In the genomic region with DNA sequence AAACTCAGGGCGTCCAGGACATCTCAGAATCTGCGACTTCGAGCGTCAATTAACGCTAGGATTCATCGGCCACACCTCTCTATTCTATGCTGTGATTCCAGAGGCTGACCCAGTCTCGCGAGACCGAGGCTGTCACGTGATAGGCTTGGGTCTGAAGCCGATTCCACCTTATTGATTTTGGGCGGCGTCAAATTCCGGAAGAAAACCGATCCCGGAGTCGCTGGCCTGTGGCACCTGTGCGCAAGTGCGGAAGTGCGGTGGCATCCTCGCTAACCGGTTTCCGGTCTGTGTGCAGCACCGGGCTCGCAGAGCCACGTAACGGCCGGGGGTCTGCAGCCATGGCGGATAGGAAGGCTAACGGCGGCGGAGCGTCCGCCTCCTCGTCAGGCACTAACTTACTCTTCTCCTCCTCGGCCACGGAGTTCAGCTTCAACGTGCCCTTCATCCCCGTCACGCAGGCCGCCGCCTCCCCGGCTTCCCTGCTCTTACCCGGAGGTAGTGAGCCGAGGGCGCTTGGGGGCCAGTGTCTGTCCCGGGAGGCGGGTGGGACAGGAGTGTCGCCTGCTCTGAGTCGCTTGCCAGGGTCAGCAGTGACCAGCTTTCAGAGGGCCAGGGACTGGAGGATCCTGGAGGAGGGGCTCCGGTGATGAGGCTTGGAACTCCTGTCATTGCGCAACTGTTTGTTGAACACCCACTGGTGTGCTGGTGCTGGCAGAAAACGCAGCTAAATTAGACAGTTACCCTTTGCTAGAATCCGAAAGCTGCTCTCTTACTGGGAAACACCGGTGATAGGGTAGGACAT, we compare ENCODE assay signal across 1 mouse cellular context.
TF ChIP-seq lines count a peak whose summit lies in the region.

Gene Sec23ip, plus strand, starts transcription at position 260 of the 802 bp plus-strand sequence.

TF ChIP-seq in CH12.LX, 34 proteins besides CTCF, POLR2A, EP300 and RAD21 (continued from another document):
- TF ChIP-seq ZKSCAN1 (IDR thresholded peaks at IDR 0.05; ENCODE audit: borderline replicate concordance, low read depth, low read length) (no peak), MXI1 (IDR thresholded peaks at IDR 0.05; ENCODE audit: low read depth, low read length) (peak; percentile 36; the same call in 1 of the 2 replicates), PAX5 (IDR thresholded peaks at IDR 0.05; ENCODE audit: low read length) (no peak), ZNF384 (IDR thresholded peaks at IDR 0.05; ENCODE audit: low read depth, low read length) (no peak), MAFK (IDR thresholded peaks at IDR 0.05; ENCODE audit: insufficient replicate concordance, low read length) (no peak), TCF12 (IDR thresholded peaks at IDR 0.05; ENCODE audit: low read depth, low read length) (peak; percentile 89), HCFC1 (IDR thresholded peaks at IDR 0.05; ENCODE audit: low read depth, low read length) (peak; percentile 98), ELF1 (IDR thresholded peaks at IDR 0.05; ENCODE audit: low read depth, low read length) (peak; percentile 100), CHD2 (IDR thresholded peaks at IDR 0.05; ENCODE audit: low read length) (peak; percentile 100), USF2 (conservative IDR thresholded peaks at IDR 0.05; ENCODE audit: low read depth, low read length) (peak; percentile 99), NRF1 (IDR thresholded peaks at IDR 0.05; ENCODE audit: low read depth, low read length) (peak; percentile 93), MEF2A (IDR thresholded peaks at IDR 0.05; ENCODE audit: borderline replicate concordance, low read depth, low read length) (0 out of 2 replicates have a peak, but pooled peaks have one; percentile 52), POLR2AphosphoS2 (IDR thresholded peaks at IDR 0.05; ENCODE audit: low read depth, low read length) (peak; percentile 93), SIN3A (IDR thresholded peaks at IDR 0.05; ENCODE audit: low read length) (peak; percentile 88), USF1 (IDR thresholded peaks at IDR 0.05; ENCODE audit: low read depth, low read length) (peak; percentile 99), E2F4 (IDR thresholded peaks at IDR 0.05; ENCODE audit: insufficient replicate concordance, low read depth, low read length) (no peak), RCOR1 (conservative IDR thresholded peaks at IDR 0.05; ENCODE audit: low read depth, low read length) (peak; percentile 84; the same call in 1 of the 2 replicates), ETS1 (conservative IDR thresholded peaks at IDR 0.05; ENCODE audit: low read depth, low read length) (no peak), MAX (IDR thresholded peaks at IDR 0.05; ENCODE audit: low read length) (peak; percentile 98), ZC3H11A (IDR thresholded peaks at IDR 0.05; ENCODE audit: low read depth, low read length) (no peak), IRF4 (IDR thresholded peaks at IDR 0.05; ENCODE audit: low read depth, low read length) (0 out of 2 replicates have a peak, but pooled peaks have one; percentile 39), MAZ (IDR thresholded peaks at IDR 0.05; ENCODE audit: low read depth, low read length) (no peak)
